Mouse (Mus musculus) mouse embryonic stem cell (cell line): ENCODE results near the gene Hist2h2bb.
"Not testable (repeated sequence)": the region's sequence is repeated elsewhere in the genome, so short reads cannot be mapped to it uniquely, and the experiment has no call there.

ENCODE experiments used
- in situ Hi-C, 2 experiments: fragments of 300-500 bp; cut with MboI; formaldehyde crosslinking; loops; 1 replicate in 1 of 2; 3 replicates in 1 of 2; pipeline ENCODE4 v1.14.3; 2019 to 2020; ENCODE audit warnings: low sequenced_read_pairs in 2 of 2, low pct_unique_long_range_greater_than_20kb in 1 of 2, mixed read lengths in 1 of 2; ENCODE audit not compliant: unreplicated experiment in 1 of 2

The Hist2h2bb gene

DNA sequence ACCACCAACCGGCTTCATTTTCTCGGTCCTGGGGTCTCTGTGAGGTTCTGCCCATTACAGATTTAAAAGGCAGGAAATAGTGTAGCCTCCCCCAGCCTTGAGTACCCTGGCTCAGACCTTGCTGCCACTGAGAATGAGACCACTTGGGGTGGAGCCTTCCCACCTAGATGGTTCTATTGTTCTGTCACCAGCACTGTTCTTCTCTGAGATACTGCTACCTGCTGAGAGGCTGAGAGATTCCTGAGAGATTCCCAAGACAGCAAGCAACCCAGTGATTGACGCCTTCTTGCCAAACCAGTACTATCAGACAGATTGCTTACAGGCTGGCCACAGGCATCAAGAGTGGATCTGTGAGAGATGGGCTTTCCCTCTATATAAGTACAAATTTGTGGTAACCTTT, 19.6 kb downstream of the Hist2h2bb start:
- in situ Hi-C loops: no loop called here

DNA sequence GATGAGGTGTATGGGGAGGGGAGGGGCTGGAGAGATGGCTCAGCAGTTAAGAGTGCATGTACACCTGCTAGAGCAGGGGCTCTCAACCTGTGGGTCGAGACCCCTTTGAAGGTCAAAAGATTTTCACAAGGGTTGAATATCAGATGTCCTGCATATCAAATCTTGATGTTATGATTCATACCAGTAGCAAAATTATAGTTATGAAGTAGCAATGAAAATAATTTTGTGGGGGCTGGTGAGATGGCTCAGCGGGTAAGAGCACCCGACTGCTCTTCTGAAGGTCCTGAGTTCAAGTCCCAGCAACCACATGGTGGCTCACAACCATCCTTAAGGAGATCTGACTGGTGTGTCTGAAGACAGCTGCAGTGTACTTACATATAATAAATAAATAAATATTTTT, 21.2 kb downstream of the Hist2h2bb start:
- in situ Hi-C loops: not testable (repeated sequence)

DNA sequence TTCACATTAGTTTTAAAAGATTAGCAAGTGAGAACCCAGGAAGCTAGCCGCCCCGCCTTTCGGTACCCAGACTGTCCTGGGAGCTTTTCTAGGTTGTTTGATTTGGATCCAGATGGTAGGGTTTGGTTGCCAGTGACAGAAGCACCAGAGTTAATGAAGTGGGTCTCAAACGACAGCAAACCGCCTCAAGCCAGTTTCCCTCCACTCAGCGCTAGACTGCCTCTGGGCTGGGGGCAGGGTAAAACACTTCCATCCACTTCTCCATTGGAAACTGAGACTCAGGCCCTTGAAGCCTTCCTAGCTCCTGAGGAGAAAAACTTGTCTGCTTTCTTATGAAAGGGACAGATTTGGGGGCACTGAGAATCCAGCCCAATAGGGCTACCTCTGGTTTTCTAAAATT, 23.1 kb downstream of the Hist2h2bb start:
- in situ Hi-C loops: no loop called here

DNA sequence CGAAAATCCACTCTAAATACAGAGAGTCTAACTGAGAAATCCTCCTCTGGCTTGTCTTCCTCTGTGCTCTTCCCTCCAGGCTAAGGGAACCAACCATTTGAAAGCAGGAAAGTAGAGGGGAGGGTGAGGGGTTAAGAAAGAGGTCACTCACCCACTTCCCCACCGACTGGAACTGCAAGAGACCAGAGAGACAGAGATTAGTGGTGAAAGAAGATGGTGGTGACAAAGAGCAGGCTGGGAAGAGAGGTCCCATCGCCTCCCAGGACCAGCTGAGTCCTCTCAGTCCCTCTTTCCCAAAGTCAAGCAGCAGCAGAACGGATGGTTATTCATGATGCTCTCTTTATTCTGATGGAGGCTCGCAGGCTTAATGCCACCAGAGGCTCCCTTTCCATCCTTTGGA, 23.8 kb downstream of the Hist2h2bb start:
- in situ Hi-C loops: no loop called here

DNA sequence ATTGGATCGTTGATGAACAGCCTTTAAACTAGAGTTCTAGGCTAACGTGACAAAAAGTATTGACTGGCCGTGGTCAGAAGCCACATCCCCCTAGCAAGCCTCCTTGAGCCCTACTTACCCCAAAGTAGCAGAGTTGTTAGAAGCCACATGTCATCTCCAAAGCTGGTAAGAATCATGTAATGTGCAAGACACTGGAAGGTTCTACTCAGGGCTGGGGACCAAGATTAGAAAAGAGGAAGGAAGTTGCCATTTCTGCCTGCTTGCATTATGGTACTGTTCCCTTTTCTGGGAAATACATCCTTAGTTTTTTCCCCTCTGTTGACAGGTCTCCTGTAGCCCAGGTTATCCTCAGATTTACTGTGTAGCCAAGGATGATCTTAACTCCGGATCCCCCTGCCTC, 24.2 kb downstream of the Hist2h2bb start, which contains the start of gene Fcgr1:
Gene Fcgr1 (minus strand): TSS at position 183 of the 400 bp plus-strand sequence.
- in situ Hi-C loops: no loop called here

DNA sequence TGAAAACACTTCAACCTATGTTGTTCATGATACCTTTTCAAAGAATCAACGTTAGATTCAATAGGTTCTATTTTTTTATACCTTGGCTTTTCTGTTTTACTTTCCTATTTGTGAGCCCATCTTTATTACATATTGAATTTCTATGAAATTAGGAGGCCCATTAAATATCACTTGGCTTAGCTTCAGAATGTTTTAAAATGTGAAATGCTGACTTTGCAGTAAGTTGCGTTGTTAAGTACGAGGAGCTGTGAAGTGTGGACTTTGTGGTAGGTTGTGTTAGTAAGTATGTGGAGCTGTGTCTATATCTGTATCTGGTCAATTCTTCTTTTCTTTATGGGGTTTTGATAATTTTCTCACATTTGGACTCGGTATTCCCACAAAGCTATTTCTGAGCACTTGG, 28.8 kb downstream of the Hist2h2bb start:
- in situ Hi-C loops: no loop called here

DNA sequence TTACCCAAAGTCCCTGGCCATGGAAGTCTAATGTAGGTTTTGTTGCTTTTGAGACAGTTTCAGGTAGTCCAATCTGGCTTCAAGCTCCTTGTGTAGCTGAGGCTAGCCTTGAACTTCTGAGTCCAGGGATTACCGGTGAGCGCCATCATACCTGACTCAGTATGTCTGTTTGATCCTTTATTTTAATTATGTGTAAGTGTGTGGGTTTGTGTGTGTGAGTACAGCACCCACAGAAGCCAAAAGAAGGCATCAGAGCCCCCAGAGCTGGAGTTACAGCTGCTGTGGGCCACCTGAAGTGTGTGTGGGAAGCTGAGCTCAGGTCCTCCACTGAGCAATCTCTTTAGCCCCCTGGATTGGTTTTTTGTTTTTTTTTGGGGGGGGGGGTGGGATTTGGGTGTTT, 30.0 kb downstream of the Hist2h2bb start:
- in situ Hi-C loops: no loop called here

DNA sequence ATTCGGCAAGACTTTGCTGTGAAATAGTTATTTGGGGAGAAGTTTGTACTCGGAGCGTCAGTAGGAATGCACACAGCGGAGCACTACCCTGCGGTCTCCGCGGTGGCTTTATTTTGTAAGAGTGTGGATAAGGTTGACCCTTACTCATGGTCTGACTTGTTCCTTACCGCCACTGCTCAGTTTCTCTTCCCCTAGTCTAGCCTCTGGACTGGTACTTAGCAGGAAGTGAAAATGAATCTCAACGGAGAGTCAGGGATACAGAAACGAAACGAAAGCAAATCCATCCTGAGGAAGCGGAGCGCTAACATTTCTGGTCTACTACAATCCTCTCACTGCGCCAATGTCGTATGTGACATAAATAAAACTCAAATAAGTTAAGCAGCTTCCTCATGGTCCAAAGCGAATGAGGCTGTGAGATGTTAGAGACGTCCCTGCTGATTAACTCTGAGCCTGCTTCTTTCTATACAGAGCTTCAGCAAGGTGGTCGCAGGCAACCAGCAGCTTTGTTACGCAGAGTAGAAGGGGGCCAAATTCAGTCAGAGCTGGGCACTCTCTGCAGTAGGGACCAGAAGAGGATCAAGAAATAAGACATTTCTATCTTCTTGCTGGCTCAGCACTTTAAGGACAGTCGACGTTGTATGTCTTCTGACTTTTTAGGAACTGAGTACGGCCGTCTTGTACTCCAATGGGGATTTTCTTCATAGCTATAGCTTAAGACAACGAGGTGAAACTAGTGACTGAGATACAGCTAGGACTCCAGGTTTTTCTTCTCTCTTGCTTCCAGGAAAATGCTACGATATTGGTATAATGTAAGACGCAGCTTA, 31.4 kb downstream of the Hist2h2bb start:
- in situ Hi-C loops: no loop called here

DNA sequence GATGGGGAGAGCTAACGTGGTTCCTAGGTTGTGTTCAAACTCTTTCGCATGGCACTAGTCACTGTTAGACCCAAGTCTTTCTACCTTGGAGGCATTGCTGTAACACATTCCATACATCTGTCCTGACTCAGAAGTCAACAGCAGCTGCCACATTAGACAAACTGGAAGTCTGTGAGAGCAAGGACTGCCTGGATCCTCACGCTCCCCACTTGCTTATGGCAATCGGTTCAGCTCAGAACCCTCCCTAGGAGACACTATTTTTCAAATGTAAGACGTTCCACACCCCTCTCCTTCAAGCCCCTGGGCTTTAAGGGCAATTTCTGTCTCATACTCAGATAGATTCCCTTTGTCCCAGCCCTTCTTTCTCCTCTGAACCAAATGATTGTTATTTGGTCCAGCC, 32.5 kb downstream of the Hist2h2bb start:
- in situ Hi-C loops: no loop called here

DNA sequence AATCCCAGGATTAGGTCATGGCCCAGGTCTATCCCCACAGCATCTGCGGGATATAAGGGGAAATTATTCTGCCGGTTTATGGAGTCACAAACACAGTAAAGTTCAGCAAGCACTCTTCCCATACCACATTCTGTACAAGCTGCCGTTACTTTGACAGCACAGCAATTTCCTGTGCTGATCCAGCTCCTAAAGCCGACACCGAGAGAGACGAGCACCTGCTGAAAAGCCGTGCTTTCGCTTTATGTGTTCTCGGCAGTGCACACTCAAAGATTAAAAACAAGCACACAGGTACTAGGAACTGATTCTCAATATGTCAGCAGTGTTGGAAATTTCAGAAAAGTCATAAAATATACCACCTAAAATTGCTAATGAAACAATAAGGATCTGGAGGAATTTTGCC, 37.0 kb downstream of the Hist2h2bb start:
- in situ Hi-C loops: no loop called here

DNA sequence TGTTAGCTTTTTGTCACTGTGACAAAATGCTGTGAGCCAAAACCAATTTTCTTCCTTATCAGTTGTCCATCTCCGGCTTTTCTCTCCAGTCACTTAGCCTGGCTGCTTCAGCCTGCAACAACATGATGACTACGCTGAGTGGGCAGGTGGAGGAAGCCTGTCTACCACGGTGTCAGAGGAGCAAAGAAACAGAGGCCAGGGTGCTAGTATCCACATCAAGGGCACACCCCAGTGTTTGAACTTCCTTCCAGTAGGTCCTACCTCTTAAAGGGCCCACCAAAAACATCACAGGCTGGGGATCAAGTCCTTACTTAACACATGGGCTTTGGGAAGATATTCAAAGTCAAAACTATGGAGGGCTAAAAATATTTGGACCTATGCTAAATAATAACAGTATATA, 39.9 kb downstream of the Hist2h2bb start:
- in situ Hi-C loops: no loop called here

DNA sequence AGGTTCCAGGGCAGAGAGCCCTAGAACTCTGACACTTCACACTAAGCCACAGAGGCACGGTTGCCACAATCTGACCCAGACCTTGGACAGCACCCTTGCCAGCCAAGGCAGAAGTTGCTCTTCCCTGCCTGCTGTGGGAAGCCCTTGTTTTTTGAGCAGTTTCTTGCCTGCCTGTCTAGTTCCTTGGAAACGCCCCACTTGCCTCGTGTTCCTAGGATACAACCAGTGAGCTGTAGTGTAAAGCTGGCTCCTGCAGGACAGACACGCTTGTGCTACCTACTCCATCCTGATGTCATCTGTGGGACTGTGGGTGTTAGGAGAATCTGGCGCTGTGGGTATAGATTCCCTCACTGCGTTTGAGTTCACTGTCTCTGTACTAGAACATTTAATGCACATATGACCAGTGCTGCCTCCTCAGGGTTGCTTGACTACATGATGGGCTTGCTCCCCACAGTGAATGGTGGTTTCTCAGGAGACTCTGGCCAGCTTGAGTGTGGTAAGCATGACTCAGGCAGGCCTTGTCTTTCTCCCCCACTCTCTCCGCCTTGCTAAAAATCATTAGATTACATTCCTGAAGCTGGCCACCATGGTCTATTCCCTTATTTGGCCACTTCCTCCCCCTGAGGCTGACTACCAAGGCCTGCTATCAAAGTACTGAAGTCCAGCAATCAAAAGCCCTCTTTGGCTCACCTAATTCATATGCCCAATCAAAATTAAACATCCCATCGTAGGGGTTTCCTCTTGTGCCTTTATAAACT, 43.0 kb downstream of the Hist2h2bb start:
- in situ Hi-C loops: no loop called here
